Mouse (Mus musculus): Measurements from ENCODE around the gene Gbp9.
"Not testable (repeated sequence)": the region's sequence is repeated elsewhere in the genome, so short reads cannot be mapped to it uniquely, and the experiment has no call there.

DNA sequence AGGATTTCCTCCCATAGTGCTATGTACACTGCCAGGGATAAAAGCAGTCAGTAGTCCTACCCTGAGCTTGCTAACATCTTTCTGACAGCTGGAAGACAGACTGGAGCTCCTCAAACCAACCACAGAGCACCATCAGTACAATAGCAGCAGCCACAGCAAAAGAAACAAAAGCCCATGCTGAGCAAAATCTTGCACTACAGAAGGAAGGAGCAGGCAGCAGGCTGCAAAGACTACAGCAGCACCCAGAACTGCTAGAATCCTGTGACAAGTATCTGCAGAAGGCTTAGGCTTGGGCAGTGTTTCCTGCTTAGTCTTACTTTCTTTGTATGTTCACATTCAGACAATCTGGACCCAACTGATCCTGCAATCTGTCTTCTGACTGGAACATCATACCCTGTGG is 71.0 kb downstream of the Gbp9 start:
- not testable (repeated sequence) for TF ChIP-seq CTCF (IDR thresholded peaks at IDR 0.05; ENCODE audit: low read depth); EP300 (optimal IDR thresholded peaks at IDR 0.05)
